Mouse (Mus musculus): ENCODE measurements around the gene Fgfr2. TPM values are rescaled to one million over a fixed set of nuclear protein-coding genes. Genes with fewer than 3 reads are reported as not detected.
A peak's percentile ranks its signal among the peaks of the same experiment; 100 is the strongest.

The Fgfr2 gene
- polyA plus RNA-seq, 1 experiment = 114 TPM

GRCm38 (mm10) chr7:132964395-132964794 is 158.8 kb downstream of the Fgfr2 start:
- H3K4me1 ChIP-seq (ENCODE audit: control insufficient read depth, insufficient read depth, low read length) = peaks cover 5% of the 10 kb centered on the region
- DNase-seq = no peak
- TF ChIP-seq POLR2A (IDR thresholded peaks at IDR 0.05; ENCODE audit: borderline replicate concordance, extremely low read depth, low read depth, low read length) (no peak), CTCF (IDR thresholded peaks at IDR 0.05; ENCODE audit: insufficient read depth, low read length) (no peak)
- no peak overlapping the region for H3K4me3 ChIP-seq (replicated peaks; ENCODE audit: extremely low read depth, low read depth, low read length)
- 78% methylated on average over 3 of the region's 3 CpGs for WGBS

- 56% methylated on average over 3 of the region's 3 CpGs for WGBS
- Histone ChIP-seq H3K4me1 (ENCODE audit: control insufficient read depth, insufficient read depth, low read length) (peaks cover 4% of the 10 kb centered on the region), H3K4me3 (replicated peaks; ENCODE audit: extremely low read depth, low read depth, low read length) (no peak overlapping the region)
- DNase-seq = no peak
- TF ChIP-seq CTCF (IDR thresholded peaks at IDR 0.05; ENCODE audit: insufficient read depth, low read length) = no peak
These were observed 172.5 kb downstream of the Fgfr2 start for GRCm38 (mm10) chr7:132950613-132951012.

GRCm38 (mm10) chr7:132949968-132950367 is 173.2 kb downstream of the Fgfr2 start:
- no peak for DNase-seq

GRCm38 (mm10) chr7:132940569-132940968 is 182.6 kb downstream of the Fgfr2 start:
- DNase-seq = no peak
- 68% methylated on average over 2 of the region's 2 CpGs for WGBS
- Histone ChIP-seq H3K4me3 (replicated peaks; ENCODE audit: extremely low read depth, low read depth, low read length) (no peak overlapping the region), H3K4me1 (ENCODE audit: control insufficient read depth, insufficient read depth, low read length) (peaks cover 5% of the 10 kb centered on the region)
- TF ChIP-seq CTCF (IDR thresholded peaks at IDR 0.05; ENCODE audit: insufficient read depth, low read length) (no peak), POLR2A (IDR thresholded peaks at IDR 0.05; ENCODE audit: borderline replicate concordance, extremely low read depth, low read depth, low read length) (no peak)

More at GRCm38 (mm10) chr7:132949968-132950367, 173.2 kb downstream of the Fgfr2 start:
- 74% methylated on average over 4 of the region's 4 CpGs for WGBS
- peaks cover 4% of the 10 kb centered on the region for H3K4me1 ChIP-seq (ENCODE audit: control insufficient read depth, insufficient read depth, low read length)
- no peak for TF ChIP-seq POLR2A (IDR thresholded peaks at IDR 0.05; ENCODE audit: borderline replicate concordance, extremely low read depth, low read depth, low read length)
- TF ChIP-seq CTCF (IDR thresholded peaks at IDR 0.05; ENCODE audit: insufficient read depth, low read length) = no peak
- H3K4me3 ChIP-seq (replicated peaks; ENCODE audit: extremely low read depth, low read depth, low read length) = no peak overlapping the region

- TF ChIP-seq CTCF (IDR thresholded peaks at IDR 0.05; ENCODE audit: insufficient read depth, low read length) = no peak
- TF ChIP-seq POLR2A (IDR thresholded peaks at IDR 0.05; ENCODE audit: borderline replicate concordance, extremely low read depth, low read depth, low read length) = no peak
- 79% methylated on average over 2 of the region's 2 CpGs for WGBS
- no peak for DNase-seq
- H3K4me3 ChIP-seq (replicated peaks; ENCODE audit: extremely low read depth, low read depth, low read length) = no peak overlapping the region
- peaks cover 5% of the 10 kb centered on the region for H3K4me1 ChIP-seq (ENCODE audit: control insufficient read depth, insufficient read depth, low read length)
These were observed 184.0 kb downstream of the Fgfr2 start for GRCm38 (mm10) chr7:132939118-132939517.

- TF ChIP-seq CTCF (IDR thresholded peaks at IDR 0.05; ENCODE audit: insufficient read depth, low read length) = no peak
- TF ChIP-seq POLR2A (IDR thresholded peaks at IDR 0.05; ENCODE audit: borderline replicate concordance, extremely low read depth, low read depth, low read length) = no peak
- Histone ChIP-seq H3K4me1 (ENCODE audit: control insufficient read depth, insufficient read depth, low read length) (peaks cover 5% of the 10 kb centered on the region), H3K4me3 (replicated peaks; ENCODE audit: extremely low read depth, low read depth, low read length) (no peak overlapping the region)
- no peak for DNase-seq
These were observed 188.4 kb downstream of the Fgfr2 start for GRCm38 (mm10) chr7:132934743-132935142.

- WGBS = 62% methylated on average over 1 of the region's 1 CpGs
- TF ChIP-seq CTCF (IDR thresholded peaks at IDR 0.05; ENCODE audit: insufficient read depth, low read length) (no peak), POLR2A (IDR thresholded peaks at IDR 0.05; ENCODE audit: borderline replicate concordance, extremely low read depth, low read depth, low read length) (no peak)
- Histone ChIP-seq H3K4me1 (ENCODE audit: control insufficient read depth, insufficient read depth, low read length) (peaks cover 3% of the 10 kb centered on the region), H3K4me3 (replicated peaks; ENCODE audit: extremely low read depth, low read depth, low read length) (no peak overlapping the region)
- DNase-seq = no peak
These were observed 189.8 kb downstream of the Fgfr2 start for GRCm38 (mm10) chr7:132933331-132933730.

- peaks cover 3% of the 10 kb centered on the region for H3K4me1 ChIP-seq (ENCODE audit: control insufficient read depth, insufficient read depth, low read length)
- peak; percentile 61 for DNase-seq
- H3K4me3 ChIP-seq (replicated peaks; ENCODE audit: extremely low read depth, low read depth, low read length) = peak overlapping the region; percentile 84
- no peak for TF ChIP-seq POLR2A (IDR thresholded peaks at IDR 0.05; ENCODE audit: borderline replicate concordance, extremely low read depth, low read depth, low read length)
- TF ChIP-seq CTCF (IDR thresholded peaks at IDR 0.05; ENCODE audit: insufficient read depth, low read length) = no peak
- 0% methylated on average over 54 of the region's 55 CpGs for WGBS
These were observed 191.4 kb downstream of the Fgfr2 start for GRCm38 (mm10) chr7:132931560-132932351.

- Histone ChIP-seq H3K4me3 (replicated peaks; ENCODE audit: extremely low read depth, low read depth, low read length) (peak within 1 kb of the TSS; percentile 88), H3K4me1 (ENCODE audit: control insufficient read depth, insufficient read depth, low read length) (peaks cover 3% of the 10 kb centered on the region)
- WGBS = under 1% methylated on average over 79 of the region's 93 CpGs
- DNase-seq = peak; percentile 98
- TF ChIP-seq CTCF (IDR thresholded peaks at IDR 0.05; ENCODE audit: insufficient read depth, low read length) (no peak), POLR2A (IDR thresholded peaks at IDR 0.05; ENCODE audit: borderline replicate concordance, extremely low read depth, low read depth, low read length) (peak; percentile 57; the same call in 1 of the 2 replicates)
These were observed 192.1 kb downstream of the Fgfr2 start, which contains the start of gene Zranb1 for GRCm38 (mm10) chr7:132930850-132931559. Gene Zranb1, plus strand, starts transcription at chr7:132931142.
